Mouse (Mus musculus): ENCODE data around the gene Dgat2.

DNA sequence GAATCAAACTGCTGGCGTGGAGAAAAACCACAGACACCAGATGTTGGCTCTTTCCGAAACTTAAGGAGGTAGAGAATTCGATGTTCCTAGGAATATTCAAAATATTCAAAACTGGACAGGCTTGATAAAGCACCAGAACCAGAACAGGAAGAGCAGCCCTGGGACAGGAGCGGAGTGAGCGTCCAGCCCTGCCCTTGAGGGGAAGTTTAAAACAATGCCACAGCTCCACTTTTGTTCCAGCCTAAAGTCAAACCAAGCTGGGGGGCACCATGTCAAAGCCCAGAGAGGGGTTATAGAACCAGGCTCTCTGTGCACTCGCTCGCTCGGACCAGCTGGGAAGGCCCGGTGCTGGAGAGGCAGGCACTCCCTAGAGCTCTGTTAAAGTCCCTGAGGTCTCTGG is 49.9 kb downstream of the Dgat2 start:
- no peak for TF ChIP-seq CTCF (IDR thresholded peaks at IDR 0.05; ENCODE audit: low read depth)
- TF ChIP-seq EP300 (IDR thresholded peaks at IDR 0.05; ENCODE audit: low read depth), result no peak
